Mouse (Mus musculus): ENCODE measurements around the gene Ppm1e.
A peak's percentile ranks its signal among the peaks of the same experiment; 100 is the strongest.

Ppm1e gene

DNA sequence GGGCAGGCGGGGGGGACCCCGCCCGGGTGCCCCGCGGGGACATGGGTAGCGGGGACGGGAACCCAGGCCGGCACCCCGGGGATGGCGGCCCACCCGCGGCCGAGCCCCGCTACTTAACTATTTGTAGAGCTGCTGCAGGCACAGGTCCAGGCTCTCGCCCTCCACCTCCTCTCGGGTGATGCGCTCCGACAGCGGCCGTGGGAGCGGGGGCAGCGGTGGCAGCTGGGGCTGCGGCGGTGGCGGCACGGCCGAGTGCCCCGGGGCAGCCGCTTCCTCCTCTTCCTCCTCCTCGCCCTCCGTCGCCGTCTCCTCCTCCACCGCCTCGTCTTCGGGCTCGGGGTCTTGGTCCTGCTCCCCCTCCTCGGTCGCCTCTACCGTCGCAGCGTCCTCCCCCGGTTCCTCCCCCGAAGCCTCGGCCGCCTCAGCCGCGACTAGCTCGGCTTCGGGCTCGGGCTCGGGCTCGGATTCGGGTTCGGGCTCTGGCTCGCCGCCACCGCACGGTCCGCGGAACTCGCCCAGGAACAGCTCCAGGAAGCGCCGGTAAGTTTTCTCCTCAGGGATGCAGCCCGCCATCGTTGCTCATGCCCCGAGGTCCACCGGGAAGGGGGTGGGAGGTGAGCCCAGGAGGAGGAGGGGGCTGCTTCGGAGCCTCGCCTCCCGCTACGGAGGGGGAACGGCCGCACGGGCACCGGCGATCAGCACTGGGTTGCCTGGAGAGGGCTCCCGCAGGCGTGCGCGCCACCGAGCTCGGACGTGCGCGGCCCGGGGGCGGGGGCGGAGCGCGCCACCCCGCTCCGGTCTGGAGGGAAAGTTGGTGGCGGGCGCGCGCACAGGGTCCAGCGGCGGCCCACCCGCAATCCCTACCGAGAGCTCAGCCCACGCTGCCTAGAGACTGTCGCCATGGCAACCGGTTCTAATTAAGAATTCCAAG, at the start of gene Ppm1e:
Gene Ppm1e, minus strand, starts transcription at position 693 of the 931 bp plus-strand sequence.
- peak; percentile 72 for DNase-seq (ENCODE audit: low read depth, low spot score)

DNA sequence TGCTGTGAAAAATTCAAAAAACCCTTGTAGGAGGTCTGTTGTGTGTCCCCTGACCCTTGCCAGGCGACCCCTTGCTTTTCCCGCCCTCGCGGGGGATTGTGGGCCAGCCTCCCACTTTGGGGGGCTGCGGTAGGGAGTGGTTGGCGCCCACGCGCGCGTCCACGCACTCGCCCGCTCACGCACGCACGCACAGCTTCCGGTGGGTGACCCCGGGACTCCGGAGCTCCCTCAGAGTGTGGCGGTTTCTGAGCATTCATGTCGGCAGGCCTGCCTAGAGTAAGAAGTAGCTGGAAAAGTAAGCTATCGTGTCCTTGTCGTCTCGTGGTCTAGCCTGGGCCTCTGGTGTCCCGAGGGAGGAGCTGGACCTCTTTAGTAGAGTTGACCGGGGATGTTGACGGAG, 46.1 kb upstream of the Ppm1e start, which contains the start of the genes Rad51c and Tex14:
Gene Rad51c, minus strand, starts transcription at position 79 of the 400 bp plus-strand sequence.
Gene Tex14, plus strand, starts transcription at position 190 of the 400 bp plus-strand sequence.
- DNase-seq (ENCODE audit: low read depth, low spot score), result no peak

DNA sequence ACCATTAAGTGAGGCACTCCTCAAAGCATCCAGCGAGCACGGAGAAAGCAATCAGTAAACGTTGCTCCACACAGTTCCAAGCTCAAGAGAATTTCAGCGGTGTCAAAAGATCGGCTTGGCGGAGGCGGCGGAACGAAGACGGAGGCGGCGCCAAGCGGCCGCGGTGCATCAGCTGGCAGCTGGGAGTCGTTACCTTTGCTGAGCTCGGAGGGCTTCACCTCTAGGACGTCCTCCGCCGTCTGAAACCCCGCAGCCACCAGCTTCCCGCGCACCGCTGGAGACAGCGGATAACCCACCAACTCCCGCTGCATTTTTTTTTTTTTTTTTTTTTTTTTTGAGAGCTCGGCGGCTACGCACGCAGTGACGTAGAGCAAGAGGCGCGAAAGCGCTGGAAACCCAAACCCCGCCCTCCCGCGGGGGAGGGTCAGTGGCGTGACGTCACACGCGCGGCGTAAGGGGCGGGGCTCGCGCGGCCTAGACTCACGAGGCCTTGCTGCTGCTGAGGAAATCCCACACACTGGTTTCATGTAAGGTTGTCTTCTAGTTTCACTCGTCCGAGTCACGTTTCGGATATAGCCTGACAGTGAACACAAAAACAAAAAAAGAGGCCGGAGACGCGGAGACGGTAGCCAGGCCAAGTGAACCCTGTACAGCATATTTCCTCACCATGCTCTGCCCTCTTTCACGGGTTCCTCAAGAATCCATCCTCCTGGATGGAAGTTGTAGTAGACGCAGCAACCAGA, 45.5 kb upstream of the Ppm1e start:
- peak; percentile 97 for DNase-seq (ENCODE audit: low read depth, low spot score)

DNA sequence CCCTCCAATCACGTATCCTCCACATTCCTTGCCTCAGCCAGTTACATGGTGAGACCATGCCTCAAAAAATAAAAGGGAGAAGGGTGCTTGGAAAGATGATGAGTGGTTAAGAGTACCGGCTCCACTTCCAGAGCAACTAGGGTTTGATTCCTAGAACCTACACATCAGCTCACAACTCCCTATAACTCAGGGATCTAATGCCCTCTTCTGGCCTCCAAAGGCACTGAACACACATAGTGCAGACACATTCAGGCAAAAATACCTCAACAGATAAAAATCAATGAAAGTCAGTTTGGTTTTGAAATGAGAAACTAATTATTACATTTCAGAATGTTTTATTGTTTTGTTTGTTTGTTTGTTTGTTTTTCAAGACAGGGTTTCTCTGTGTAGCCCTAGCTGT, 39.6 kb upstream of the Ppm1e start:
- no peak for DNase-seq (ENCODE audit: low read depth, low spot score)

DNA sequence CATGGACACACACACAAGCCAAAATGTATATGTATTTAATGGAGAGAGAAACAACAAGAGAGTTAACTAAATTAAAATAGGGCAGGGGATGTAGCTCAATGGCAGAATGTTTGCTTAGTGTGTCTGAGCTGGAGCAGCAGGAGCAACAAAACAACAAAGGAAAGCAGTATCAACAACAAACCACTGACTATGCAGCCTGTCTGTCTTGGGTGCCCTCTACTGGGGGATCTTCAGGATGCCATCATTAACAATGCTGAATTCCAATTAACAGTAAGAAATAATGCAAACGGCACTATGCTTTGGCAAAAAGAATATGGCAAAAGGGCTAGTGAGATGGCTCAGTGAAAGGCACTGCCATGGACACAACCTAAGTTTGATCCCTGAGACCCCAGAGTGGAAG, 35.0 kb upstream of the Ppm1e start:
- no peak for DNase-seq (ENCODE audit: low read depth, low spot score)

DNA sequence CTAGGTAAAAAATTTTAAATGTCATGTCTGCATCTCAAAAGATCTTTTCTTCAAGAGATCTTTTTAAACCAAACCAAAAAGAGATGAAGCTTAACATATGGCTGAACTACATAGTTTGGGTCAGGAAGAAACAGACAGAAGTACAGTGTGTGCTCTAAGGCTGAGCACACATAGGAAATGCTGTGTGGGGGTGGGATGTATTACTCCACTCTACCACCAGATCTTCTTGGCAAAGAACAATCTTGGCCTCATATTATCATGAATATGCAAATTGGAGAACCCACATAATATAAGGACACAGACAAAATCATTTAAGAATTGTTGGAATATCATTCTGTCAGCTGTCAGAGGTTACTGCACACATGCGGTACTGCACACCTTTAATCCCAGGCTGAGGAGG, 26.9 kb upstream of the Ppm1e start:
- DNase-seq (ENCODE audit: low read depth, low spot score), result no peak

DNA sequence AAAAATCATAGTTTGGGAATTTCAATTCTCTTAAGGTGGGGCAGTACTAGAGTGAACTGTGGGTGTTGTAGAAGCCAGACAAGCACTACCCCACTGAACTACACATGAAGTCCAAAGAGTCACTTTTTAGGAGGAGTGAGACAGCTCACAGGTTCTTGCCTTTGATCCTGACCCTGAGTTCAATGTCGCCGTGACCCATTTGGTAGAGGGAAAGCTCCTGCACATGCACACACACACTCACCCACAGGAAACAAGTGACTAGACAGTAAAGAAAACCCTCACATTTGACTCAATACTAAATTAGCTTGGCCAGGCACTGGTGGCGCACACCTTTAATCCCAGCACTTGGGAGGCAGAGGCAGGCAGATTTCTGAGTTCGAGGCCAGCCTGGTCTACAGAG, 25.7 kb upstream of the Ppm1e start:
- DNase-seq (ENCODE audit: low read depth, low spot score), result no peak

DNA sequence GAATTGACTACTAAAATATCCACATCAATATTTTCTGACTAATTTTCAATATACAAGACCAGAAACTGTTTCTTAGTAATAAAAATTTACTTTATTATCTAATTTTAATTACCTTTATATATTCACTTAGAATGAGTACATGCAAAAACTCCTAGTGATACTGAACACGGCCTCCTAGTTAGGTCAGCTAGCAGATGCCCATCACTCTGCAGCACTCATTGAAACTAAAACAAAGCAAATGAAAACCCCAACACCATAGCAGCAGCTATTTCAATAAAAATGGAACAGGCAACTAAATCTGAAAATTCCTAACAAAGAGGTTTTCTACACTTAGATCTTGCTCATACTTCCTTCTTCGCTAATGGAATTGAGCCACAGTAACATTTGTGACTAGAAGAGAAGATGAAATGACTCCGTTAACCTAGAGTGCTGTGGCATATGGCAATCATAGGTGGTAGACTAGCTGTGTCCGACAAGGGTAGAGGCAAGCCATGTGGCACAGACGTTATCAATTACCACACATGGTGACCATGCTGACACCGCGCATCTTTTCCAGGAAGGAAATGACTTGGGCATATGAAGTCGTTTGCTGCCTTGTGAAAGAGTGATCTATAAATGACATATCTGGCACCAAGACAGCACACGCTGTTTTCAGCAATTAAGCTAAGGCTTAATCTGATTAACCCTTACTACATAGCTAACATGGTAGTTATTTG, 9.2 kb upstream of the Ppm1e start:
- no peak for DNase-seq (ENCODE audit: low read depth, low spot score)

DNA sequence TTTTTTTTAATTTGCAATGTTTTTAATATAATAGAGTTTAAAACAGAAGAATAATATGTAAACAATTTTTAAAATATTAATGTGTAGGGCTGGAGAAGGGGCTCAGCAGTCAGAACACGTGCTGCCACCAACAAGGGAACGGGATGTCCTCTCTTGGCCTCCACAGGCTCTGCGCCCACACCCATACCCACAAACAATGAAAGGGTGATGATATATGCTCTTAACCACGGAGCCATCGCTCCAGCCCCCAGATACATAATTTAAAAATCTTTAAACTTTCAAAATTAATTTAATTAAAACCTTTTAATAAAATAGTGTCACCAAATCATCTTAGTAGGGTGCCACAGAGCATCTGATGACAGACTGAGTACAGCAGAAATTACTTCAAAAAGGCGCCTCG, 8.2 kb upstream of the Ppm1e start:
- no peak for DNase-seq (ENCODE audit: low read depth, low spot score)

DNA sequence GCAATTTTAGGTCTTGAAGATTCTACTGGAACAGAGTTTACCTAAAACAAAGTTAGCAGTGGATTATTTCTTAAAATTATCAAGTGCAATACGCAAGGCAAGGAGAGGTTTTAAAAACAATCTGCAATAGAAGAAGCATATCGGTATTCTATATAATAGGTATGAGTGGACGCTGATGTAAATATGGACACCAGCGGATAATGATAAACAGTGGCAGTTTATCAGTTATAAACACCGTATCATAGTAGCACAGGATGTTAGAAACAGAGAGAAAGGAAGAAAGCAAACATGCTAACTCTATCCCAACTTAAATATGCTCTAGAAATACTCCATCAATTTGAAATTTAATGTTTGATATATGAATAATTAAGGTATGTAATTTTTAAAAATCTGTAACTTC, 6.3 kb upstream of the Ppm1e start:
- DNase-seq (ENCODE audit: low read depth, low spot score), result no peak

DNA sequence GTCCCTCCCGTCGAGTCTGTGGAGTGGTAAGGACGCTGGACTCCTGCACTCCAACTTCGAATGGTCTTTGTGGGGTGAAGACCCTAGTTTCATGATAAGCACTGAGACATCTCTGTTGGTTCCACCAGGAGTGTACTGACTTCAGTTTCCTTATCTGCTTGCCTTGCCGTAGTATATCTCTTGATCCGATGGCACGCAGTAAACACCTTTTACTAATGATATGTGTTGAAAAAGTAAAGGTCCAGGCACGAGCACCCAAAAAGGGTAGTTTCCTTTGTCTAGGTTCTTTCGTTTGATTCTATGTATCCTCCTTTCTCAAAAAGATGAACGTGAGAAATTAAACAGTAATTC, 414 bp upstream of the Ppm1e start:
- no peak for DNase-seq (ENCODE audit: low read depth, low spot score)

DNA sequence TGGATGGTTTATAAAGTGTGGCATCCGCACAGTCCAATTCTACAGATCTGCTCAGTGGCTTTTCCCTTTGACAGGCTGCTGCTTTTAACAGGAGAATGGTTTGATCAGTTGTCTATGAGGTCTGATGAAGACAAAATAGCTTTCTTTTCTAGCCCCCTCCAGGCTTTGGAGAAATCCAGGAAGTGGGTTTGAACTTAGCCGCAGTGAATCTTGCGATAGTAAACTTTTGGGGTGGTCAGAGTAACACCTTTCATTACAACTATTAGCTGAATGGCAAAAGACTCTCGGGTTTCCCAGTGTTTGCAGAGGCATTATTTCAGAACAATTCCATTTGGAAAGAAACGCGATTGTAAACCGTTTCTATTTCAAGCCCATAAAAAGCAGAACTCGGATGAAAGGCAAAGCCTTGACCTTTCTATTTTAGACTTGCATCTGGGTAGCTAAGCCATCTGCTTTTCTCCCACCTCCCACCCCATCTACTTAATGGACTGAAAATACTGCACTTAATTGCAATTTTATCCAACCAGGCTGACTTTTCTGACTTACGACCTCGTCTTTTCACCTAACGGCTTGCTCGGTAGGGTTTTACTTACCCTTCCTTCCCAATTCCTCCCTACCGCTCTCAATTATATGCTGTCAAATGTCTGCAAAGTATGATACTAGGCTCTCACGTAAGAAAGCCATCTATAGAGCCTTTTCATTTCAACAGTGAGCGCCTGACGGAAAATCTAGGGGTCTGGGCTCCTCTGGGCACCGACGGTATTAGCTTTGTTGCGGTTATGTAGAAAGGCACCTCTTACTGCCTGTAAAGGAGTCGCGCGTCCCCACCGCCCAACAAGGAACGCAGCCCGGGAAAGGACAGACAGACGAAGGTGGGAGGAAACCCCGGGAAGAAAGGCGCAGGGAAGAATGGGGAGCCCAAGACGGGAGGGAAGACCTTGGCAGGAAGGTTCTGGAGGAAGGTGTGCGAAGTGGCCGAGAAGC, 1.2 kb downstream of the Ppm1e start:
- no peak for DNase-seq (ENCODE audit: low read depth, low spot score)

DNA sequence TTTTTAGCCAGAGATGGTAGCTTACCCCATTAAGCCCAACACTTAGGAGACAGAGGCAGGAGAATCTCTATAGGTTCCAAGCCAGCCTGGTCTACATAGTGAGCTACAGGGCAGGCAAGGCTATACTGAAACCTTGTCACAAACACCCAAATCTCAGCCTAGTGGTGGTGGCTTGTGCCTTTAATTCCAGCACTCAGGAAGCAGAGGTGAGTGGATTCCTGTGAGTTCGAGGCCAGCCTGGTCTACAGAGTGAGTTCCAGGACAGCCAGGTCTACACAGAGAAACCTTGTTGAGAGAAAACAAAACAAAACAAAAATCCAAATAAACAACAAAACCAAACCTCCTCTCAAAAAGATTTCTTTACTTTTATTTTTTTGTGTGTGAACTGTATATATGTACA, 4.0 kb downstream of the Ppm1e start:
- DNase-seq (ENCODE audit: low read depth, low spot score), result no peak

DNA sequence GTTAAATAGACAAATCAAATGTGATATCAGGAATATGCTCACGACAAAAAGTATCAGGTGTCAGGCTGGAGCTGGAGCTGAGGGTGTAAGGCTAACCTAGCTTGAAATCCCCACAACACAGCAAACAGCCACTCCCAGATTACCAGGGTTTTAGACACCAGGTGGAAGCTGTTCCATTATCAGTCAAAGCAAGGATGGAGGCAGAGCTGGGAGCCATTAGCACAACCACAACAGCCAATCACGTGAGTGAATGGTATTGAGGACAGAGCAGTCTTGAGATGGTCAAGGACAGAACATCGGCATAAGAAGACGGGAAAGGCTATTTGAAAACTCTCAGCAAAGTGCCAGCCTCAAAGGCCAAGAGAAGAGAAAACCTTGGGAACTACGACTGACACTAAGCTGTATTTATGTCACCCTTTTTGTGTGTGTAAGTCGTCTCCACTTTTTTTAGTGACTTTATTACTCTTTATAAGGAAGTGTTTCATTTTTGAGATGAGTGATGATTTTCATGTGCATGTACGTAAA, 5.1 kb downstream of the Ppm1e start:
- no peak for DNase-seq (ENCODE audit: low read depth, low spot score)

DNA sequence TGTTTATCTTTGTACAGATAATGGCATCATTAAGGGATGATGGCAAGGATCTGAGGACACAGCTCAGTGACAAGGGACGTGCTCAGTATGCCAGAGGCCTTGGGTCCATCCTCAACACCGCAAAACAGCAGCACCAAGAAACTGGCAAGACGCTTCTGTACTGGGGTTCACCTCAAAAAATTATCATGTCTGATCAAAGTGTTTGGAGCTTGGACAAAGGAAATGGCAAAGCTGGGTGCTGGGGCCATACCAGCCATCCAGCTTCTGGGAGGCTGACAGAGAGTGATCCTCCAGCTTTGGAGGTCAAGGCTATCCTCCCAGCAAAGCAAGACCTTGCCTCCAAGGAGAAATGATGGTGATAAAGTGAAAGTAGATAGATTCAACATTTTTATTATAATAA, 32.4 kb downstream of the Ppm1e start:
- no peak for DNase-seq (ENCODE audit: low read depth, low spot score)

DNA sequence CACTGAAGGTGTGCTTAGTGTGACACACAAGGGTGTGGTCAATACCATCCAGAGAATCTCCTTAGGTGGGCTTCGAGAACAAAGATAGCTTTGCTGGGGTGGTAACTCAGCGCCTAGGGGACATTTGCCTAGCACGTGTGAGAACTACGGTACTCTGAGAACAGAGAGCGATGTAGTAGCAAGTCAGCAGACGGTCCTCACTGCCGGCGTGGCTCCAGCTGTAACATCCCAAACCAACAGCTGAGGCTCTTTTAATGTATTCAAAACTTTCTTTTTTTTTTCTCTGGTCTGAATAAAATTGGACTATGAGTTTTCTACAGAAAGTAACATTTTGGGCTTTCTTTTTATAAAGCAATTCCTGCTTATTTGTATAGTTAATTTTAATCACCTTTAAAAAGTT, 36.3 kb downstream of the Ppm1e start:
- no peak for DNase-seq (ENCODE audit: low read depth, low spot score)

DNA sequence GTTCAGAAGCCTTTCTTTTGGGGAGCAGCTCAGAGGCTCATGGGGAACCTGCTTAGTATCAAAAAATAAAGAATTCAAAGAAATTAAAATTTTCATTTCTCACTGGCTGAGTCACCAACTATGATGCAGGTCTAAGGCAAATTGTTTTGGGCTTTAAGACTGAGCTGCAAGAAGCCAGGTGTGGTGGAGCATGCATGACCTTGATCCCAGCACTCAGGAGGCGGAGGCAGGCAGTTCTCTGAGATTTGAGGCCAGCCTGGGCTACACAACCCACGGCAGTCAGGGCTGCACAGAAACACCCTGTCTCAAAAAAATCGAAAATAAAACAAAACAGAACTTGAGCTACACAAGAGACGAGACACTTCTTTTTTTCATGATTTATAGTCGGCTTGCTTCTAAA, 38.8 kb downstream of the Ppm1e start:
- no peak for DNase-seq (ENCODE audit: low read depth, low spot score)

DNA sequence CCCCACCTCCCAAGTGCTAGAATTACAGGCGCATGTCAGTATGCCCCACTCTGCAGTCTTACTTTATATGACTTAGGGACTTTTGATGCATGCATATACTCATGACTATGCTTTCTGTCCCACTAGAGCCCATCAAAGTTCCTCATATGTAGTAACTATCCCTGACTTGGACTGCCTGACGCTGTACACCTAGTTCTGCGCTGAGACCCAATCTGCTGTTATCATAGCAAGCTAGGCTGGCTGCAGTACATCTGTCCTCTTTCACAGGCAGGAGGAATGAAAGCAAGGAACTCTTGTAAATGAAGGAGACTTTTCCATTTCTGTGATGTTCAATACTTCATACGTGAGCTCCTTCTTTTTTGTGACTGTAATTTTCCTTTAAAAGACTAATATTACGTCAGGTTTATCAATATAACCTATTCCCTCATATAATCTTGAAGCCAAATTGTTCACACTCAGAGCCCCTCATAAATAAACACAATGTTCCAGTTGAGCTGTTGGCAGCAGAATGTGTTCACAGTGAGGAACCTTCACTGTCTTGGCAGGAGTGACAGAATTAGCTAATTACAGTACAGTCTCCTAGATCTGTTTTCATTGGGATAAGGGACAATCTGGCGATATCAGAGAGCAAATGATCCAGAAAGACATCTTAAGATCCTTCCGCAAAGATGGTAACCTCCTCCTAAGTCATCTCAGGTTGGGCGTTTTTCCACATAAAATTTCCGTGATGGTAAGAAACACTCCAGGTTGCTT, 39.7 kb downstream of the Ppm1e start:
- DNase-seq (ENCODE audit: low read depth, low spot score), result no peak

DNA sequence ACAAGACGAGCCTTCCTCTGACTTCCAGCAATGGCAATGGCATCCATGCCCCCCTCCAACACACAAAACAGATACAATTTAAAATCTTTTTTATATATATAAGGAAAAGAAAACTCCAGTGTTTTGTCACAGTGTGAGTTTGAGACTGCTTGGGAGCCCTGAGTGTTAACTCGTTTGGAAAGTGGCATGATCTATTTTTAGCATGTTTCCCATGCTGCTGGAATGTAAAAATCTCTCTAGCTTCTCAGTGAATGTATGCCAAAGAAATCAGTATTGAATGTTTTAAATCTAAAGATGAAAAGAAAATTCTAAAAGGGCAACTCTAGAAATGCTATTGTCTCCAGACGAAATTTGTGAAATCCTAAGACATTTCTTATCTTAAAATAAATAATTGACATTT, 45.3 kb downstream of the Ppm1e start:
- DNase-seq (ENCODE audit: low read depth, low spot score), result no peak

DNA sequence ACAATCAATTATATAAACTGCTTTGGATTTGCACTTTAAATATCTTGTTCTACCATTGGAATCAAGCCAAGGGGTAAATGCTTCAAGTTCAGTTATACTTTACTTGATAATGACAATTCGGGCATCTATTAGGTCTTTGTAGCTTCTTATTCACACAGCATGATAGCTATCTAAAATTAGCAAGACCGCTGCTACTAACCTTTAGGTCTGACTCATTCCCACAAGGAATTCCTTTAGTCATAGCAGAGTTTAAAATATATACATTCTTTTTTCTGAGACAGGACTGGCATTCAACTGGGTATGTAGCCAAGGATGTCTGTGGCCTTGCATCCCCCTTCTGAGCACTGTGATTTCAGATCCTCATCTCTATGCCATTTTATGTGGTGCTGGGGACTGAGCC, 48.5 kb downstream of the Ppm1e start:
- DNase-seq (ENCODE audit: low read depth, low spot score), result no peak

Data from embryo, embryonic 11.5 days (tissue).